Mouse (Mus musculus): Measurements from ENCODE around the gene Higd2a.

DNA sequence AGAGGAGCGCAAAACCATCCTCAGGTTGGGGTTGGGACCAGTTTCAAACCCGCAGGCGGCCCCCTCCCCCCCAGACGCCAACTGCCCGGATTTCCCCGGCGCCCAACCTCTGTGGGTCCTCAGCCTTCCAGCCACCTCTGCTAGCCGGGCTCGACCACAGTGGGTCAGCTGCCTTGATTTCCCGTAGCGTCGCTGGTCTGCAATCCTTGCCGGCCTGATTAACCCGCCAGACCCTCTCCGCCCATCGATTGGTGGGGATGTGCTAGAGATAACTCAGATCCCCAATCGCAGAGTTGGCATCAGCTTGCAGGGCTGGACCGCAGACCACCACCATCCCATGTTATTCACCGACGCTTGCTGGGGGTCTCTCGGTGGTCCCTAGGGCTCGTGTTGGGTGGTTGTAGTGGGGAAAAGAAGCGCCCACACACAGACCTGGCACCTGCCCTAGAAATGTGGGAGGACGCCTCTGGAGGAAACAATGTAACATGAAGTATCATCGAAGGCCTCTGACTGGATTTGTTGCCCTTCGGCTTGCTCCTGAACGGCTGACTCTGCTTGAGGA, 32.0 kb downstream of the Higd2a start:
- TF ChIP-seq CTCF (IDR thresholded peaks at IDR 0.05; ENCODE audit: extremely low read depth, insufficient read length, insufficient replicate concordance, low read depth, low read length), result no peak
- TF ChIP-seq POLR2A (IDR thresholded peaks at IDR 0.05; ENCODE audit: low read depth, low read length), result no peak

Measured in small intestine, adult 2 months (tissue).